Comparison of ENCODE assay signal across 12 mouse cellular contexts in the genomic region with DNA sequence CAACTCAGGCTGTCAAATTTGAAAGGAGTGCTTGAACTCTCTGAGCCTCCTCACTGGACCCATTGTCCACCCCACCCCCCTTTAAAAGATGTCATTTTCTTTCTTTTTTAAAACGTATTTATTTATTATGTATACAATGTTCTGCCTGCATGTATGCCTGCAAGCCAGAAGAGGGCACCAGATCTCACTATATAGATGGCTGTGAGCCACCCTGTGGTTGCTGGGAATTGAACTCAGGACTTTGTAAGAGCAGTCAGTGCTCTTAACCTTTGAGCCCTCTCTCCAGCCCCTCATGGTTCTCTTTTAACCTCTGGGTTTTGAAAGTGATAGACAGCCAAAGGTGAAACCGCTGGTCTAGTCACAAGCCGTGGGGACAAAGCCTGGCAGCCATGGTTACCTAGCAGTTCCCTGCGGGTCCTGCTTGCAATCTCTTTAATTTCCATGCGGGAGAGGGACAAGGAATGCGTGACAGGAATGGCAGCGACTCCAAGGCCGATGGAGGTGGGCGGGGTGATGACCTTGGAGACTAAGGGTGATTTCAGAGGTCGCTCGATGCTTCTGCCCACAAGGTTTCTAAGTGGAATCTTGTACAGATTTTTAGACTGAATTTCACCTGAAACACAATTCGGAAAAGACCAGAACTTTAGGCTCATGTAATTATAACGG. TPM values are rescaled to one million over a fixed set of nuclear protein-coding genes. Genes with fewer than 3 reads are reported as not detected.
A peak's percentile ranks its signal among the peaks of the same experiment; 100 is the strongest.
DNase-seq lines count a peak whose midpoint lies in the region; ATAC-seq and TF ChIP-seq lines count a peak whose summit lies in the region.
"Had no signal": no experiment of that assay in that cellular context is flagged by ENCODE, and none has a peak within 500 bp of the region (broad histone marks: within the 10 kb centered on the region; RNA-seq: fewer than 3 reads in every experiment).

No protein-coding gene starts in this region.

- no peak overlapping the region for H3K9ac ChIP-seq in kidney, postnatal 0 days (ENCODE audit: low read depth, low read length)
- no peak overlapping the region for H3K9ac ChIP-seq in kidney, embryonic 16.5 days (replicated peaks; ENCODE audit: low read length)

- TF ChIP-seq CTCF in kidney, postnatal 0 days (IDR thresholded peaks at IDR 0.05; ENCODE audit: low read depth): peak; percentile 83
- peak; percentile 53 for TF ChIP-seq CTCF in E14TG2a.4 (conservative IDR thresholded peaks at IDR 0.05; ENCODE audit: low read length)
- TF ChIP-seq CTCF in cortical plate, adult 2 months (IDR thresholded peaks at IDR 0.05; ENCODE audit: extremely low read depth, insufficient read depth, low read length): peak; percentile 41; the same call in 1 of the 2 replicates

- no peak for ATAC-seq in kidney, postnatal 0 days (replicated peaks; ENCODE audit: low FRiP score, low read depth)
- no peak for ATAC-seq in kidney, embryonic 16.5 days (ENCODE audit: low FRiP score, low TSS enrichment)

- H3K4me2 ChIP-seq in kidney, postnatal 0 days (ENCODE audit: low read length): no peak overlapping the region
- no peak overlapping the region for H3K4me2 ChIP-seq in kidney, embryonic 16.5 days (replicated peaks; ENCODE audit: low read depth, low read length)

- H3K4me3 ChIP-seq in kidney, postnatal 0 days (replicated peaks; ENCODE audit: low read depth, low read length): no peak overlapping the region
- H3K4me3 ChIP-seq in kidney, embryonic 16.5 days (ENCODE audit: low read length): no peak overlapping the region
- no peak overlapping the region for H3K4me3 ChIP-seq in E14TG2a.4 (replicated peaks; ENCODE audit: low read length)
- H3K4me3 ChIP-seq in cortical plate, adult 2 months (ENCODE audit: insufficient read depth, low read length): no peak overlapping the region

- no peak for TF ChIP-seq POLR2A in cortical plate, adult 2 months (IDR thresholded peaks at IDR 0.05; ENCODE audit: extremely low read depth, insufficient read depth, low read length)

- H3K9me3 ChIP-seq in kidney, postnatal 0 days (replicated peaks; ENCODE audit: low read length): no peaks in the 10 kb centered on the region
- H3K9me3 ChIP-seq in kidney, embryonic 16.5 days (ENCODE audit: low read length): no peaks in the 10 kb centered on the region
- H3K9me3 ChIP-seq in E14TG2a.4 (ENCODE audit: low read length): no peaks in the 10 kb centered on the region

- DNase-seq in kidney, postnatal 0 days (ENCODE audit: low spot score): no peak
- peak; percentile 53 to 56 for DNase-seq in B cell, adult 2 months
- DNase-seq in frontal cortex, adult 2 months (ENCODE audit: extremely low spot score in 1 of 2, low spot score in 1 of 2): no peak
- DNase-seq in urinary bladder, postnatal 14 days (ENCODE audit: low spot score): no peak
- DNase-seq: adrenal gland, postnatal 25 days; heart, adult 18-20 months; kidney, adult 11 months; lung, postnatal 14 days; right cerebral cortex, postnatal 25 days had no signal

- H3K27ac ChIP-seq in kidney, postnatal 0 days: no peak overlapping the region
- H3K27ac ChIP-seq in kidney, embryonic 16.5 days (ENCODE audit: low read length): no peak overlapping the region
- H3K27ac ChIP-seq in cortical plate, adult 2 months (ENCODE audit: insufficient read depth, low read length): no peak overlapping the region

- H3K36me3 ChIP-seq in kidney, postnatal 0 days (ENCODE audit: insufficient read depth, low read length): no peaks in the 10 kb centered on the region
- no peaks in the 10 kb centered on the region for H3K36me3 ChIP-seq in kidney, embryonic 16.5 days (ENCODE audit: insufficient read depth, low read length)
- H3K36me3 ChIP-seq in E14TG2a.4 (ENCODE audit: insufficient read depth, low read length): 0 out of 2 replicates have a peak, but pooled peaks cover 5% of the 10 kb centered on the region

- 66% methylated on average over 13 of the region's 13 CpGs for WGBS in kidney, postnatal 0 days
- WGBS in kidney, embryonic 16.5 days: 57% methylated on average over 13 of the region's 13 CpGs

- no peaks in the 10 kb centered on the region for H3K27me3 ChIP-seq in kidney, postnatal 0 days (ENCODE audit: insufficient read depth, low read length)
- no peaks in the 10 kb centered on the region for H3K27me3 ChIP-seq in kidney, embryonic 16.5 days (ENCODE audit: insufficient read depth, low read length)
- no peaks in the 10 kb centered on the region for H3K27me3 ChIP-seq in E14TG2a.4 (ENCODE audit: insufficient read depth, low read length)

- no peaks in the 10 kb centered on the region for H3K4me1 ChIP-seq in kidney, postnatal 0 days (replicated peaks; ENCODE audit: insufficient read depth, low read length)
- H3K4me1 ChIP-seq in kidney, embryonic 16.5 days (ENCODE audit: insufficient read depth, low read length): no peaks in the 10 kb centered on the region; the same call in 1 of the 2 replicates
- H3K4me1 ChIP-seq in E14TG2a.4 (replicated peaks; ENCODE audit: low read depth, low read length): peaks cover 39% of the 10 kb centered on the region
- no peaks in the 10 kb centered on the region for H3K4me1 ChIP-seq in cortical plate, adult 2 months (ENCODE audit: control insufficient read depth, insufficient read depth, low read length)

RNA-seq across cellular contexts. Expression of a gene that starts 8.4 kb away (rescaled TPM):
- 36.8 and 37.1 TPM in 2 replicates for polyA plus RNA-seq in kidney, postnatal 0 days (2015; fragmentation: Nextera tagmentation; extraction: Ambion mirVana)
- 36.9 and 39.2 TPM in 2 replicates for polyA plus RNA-seq in kidney, embryonic 16.5 days (2015; fragmentation: Nextera tagmentation; extraction: Ambion mirVana)
- polyA plus RNA-seq in cortical plate, adult 2 months (2012; rRNA removed): 47.5 TPM in 2 replicates
- 37.7 and 40.8 TPM in 2 replicates for polyA plus RNA-seq in frontal cortex, adult 2 months (2012; rRNA removed)

RNA-seq across cellular contexts. Expression of a gene that starts 28.9 kb away (rescaled TPM):
- polyA plus RNA-seq in kidney, postnatal 0 days (2015; fragmentation: Nextera tagmentation; extraction: Ambion mirVana): 8.6 and 9.0 TPM in 2 replicates
- polyA plus RNA-seq in kidney, embryonic 16.5 days (2015; fragmentation: Nextera tagmentation; extraction: Ambion mirVana): 11.7 and 12.2 TPM in 2 replicates
- polyA plus RNA-seq in cortical plate, adult 2 months (2012; rRNA removed): 25.6 and 25.9 TPM in 2 replicates
- 21.5 and 26.0 TPM in 2 replicates for polyA plus RNA-seq in frontal cortex, adult 2 months (2012; rRNA removed)

RNA-seq across cellular contexts. Expression of a gene that starts 28.9 kb away (rescaled TPM):
- 173 and 195 TPM in 2 replicates for polyA plus RNA-seq in kidney, postnatal 0 days (2015; fragmentation: Nextera tagmentation; extraction: Ambion mirVana)
- 149 and 176 TPM in 2 replicates for polyA plus RNA-seq in kidney, embryonic 16.5 days (2015; fragmentation: Nextera tagmentation; extraction: Ambion mirVana)
- 484 and 506 TPM in 2 replicates for polyA plus RNA-seq in cortical plate, adult 2 months (2012; rRNA removed)
- polyA plus RNA-seq in frontal cortex, adult 2 months (2012; rRNA removed): 374 and 403 TPM in 2 replicates

Comparison
In these comparisons a context has a peak if more than half of its experiments do, and no peak if none do; other contexts are left out.
1. DNase-seq: peak in B cell, adult 2 months (2 of 2); none in kidney, postnatal 0 days (single experiment), frontal cortex, adult 2 months (0 of 2) and urinary bladder, postnatal 14 days (single experiment).
2. Peak in every context shown above with its lines, with median percentiles within 50 percentile points of each other: CTCF ChIP-seq.